Mouse (Mus musculus): ENCODE results near the gene Cisd3. TPM values are rescaled to one million over a fixed set of nuclear protein-coding genes. Genes with fewer than 3 reads are reported as not detected.

Cisd3 gene
- polyA plus RNA-seq, 1 experiment from 2014 or later: 120 TPM

GRCm38 (mm10) chr11:97666794-97667193 lies 18.8 kb upstream of the Cisd3 start:
- Histone ChIP-seq H3K4me1 (ENCODE audit: control insufficient read depth, insufficient read depth, low read length) (peaks cover 32% of the 10 kb centered on the region), H3K36me3 (ENCODE audit: control insufficient read depth, insufficient read depth, low read length) (peaks cover 27% of the 10 kb centered on the region)
- WGBS: 89% methylated on average over 15 of the region's 15 CpGs

GRCm38 (mm10) chr11:97668160-97668559 lies 17.5 kb upstream of the Cisd3 start:
- no peak overlapping the region for H3K4me3 ChIP-seq (ENCODE audit: low read length)
- no peak overlapping the region for H3K9ac ChIP-seq (ENCODE audit: low read depth, low read length)
- H3K27ac ChIP-seq (ENCODE audit: low read length): no peak overlapping the region
- H3K4me1 ChIP-seq (ENCODE audit: control insufficient read depth, insufficient read depth, low read length): peaks cover 29% of the 10 kb centered on the region
- no peak overlapping the region for H3K4me2 ChIP-seq (ENCODE audit: low read depth, low read length)
- no peaks in the 10 kb centered on the region for H3K9me3 ChIP-seq (ENCODE audit: control insufficient read depth, low read length)
- WGBS: 95% methylated on average over 7 of the region's 7 CpGs
- peaks cover 27% of the 10 kb centered on the region for H3K36me3 ChIP-seq (ENCODE audit: control insufficient read depth, insufficient read depth, low read length)
- ATAC-seq: no peak
- H3K27me3 ChIP-seq (replicated peaks; ENCODE audit: control insufficient read depth, insufficient read depth, low read length): no peaks in the 10 kb centered on the region

More at GRCm38 (mm10) chr11:97666794-97667193, 18.8 kb upstream of the Cisd3 start:
- Histone ChIP-seq H3K27me3 (replicated peaks; ENCODE audit: control insufficient read depth, insufficient read depth, low read length) (0 out of 2 replicates have a peak, but pooled peaks cover 2% of the 10 kb centered on the region), H3K4me3 (ENCODE audit: low read length) (no peak overlapping the region), H3K27ac (ENCODE audit: low read length) (no peak overlapping the region), H3K9me3 (ENCODE audit: control insufficient read depth, low read length) (no peaks in the 10 kb centered on the region), H3K4me2 (ENCODE audit: low read depth, low read length) (no peak overlapping the region), H3K9ac (ENCODE audit: low read depth, low read length) (no peak overlapping the region)
- no peak for ATAC-seq

- H3K9ac ChIP-seq (ENCODE audit: low read depth, low read length): peak overlapping the region; percentile 24; the same call in 1 of the 2 replicates
- H3K4me3 ChIP-seq (ENCODE audit: low read length): no peak overlapping the region
- H3K27me3 ChIP-seq (replicated peaks; ENCODE audit: control insufficient read depth, insufficient read depth, low read length): no peaks in the 10 kb centered on the region
- ATAC-seq: no peak
- peak overlapping the region; percentile 28; the same call in 1 of the 2 replicates for H3K27ac ChIP-seq (ENCODE audit: low read length)
- peaks cover 32% of the 10 kb centered on the region for H3K36me3 ChIP-seq (ENCODE audit: control insufficient read depth, insufficient read depth, low read length)
- no peak overlapping the region for H3K4me2 ChIP-seq (ENCODE audit: low read depth, low read length)
- 62% methylated on average over 15 of the region's 15 CpGs for WGBS
- H3K4me1 ChIP-seq (ENCODE audit: control insufficient read depth, insufficient read depth, low read length): peaks cover 27% of the 10 kb centered on the region
- no peaks in the 10 kb centered on the region for H3K9me3 ChIP-seq (ENCODE audit: control insufficient read depth, low read length)
Measured at GRCm38 (mm10) chr11:97669268-97669667, 16.4 kb upstream of the Cisd3 start.

- H3K9ac ChIP-seq (ENCODE audit: low read depth, low read length): no peak overlapping the region
- no peaks in the 10 kb centered on the region for H3K9me3 ChIP-seq (ENCODE audit: control insufficient read depth, low read length)
- no peak overlapping the region for H3K4me2 ChIP-seq (ENCODE audit: low read depth, low read length)
- H3K4me1 ChIP-seq (ENCODE audit: control insufficient read depth, insufficient read depth, low read length): peaks cover 21% of the 10 kb centered on the region
- H3K27me3 ChIP-seq (replicated peaks; ENCODE audit: control insufficient read depth, insufficient read depth, low read length): no peaks in the 10 kb centered on the region
- no peak overlapping the region for H3K4me3 ChIP-seq (ENCODE audit: low read length)
- WGBS: 20% methylated on average over 6 of the region's 6 CpGs
- peak; percentile 12; the same call in 1 of the 2 replicates for ATAC-seq
- H3K36me3 ChIP-seq (ENCODE audit: control insufficient read depth, insufficient read depth, low read length): peaks cover 36% of the 10 kb centered on the region
- H3K27ac ChIP-seq (ENCODE audit: low read length): 0 out of 2 replicates have a peak overlapping the region, but pooled peaks have one; percentile 28
Measured at GRCm38 (mm10) chr11:97669829-97670228, 15.8 kb upstream of the Cisd3 start.

- Histone ChIP-seq H3K4me3 (ENCODE audit: low read length) (no peak overlapping the region), H3K4me2 (ENCODE audit: low read depth, low read length) (no peak overlapping the region), H3K27me3 (replicated peaks; ENCODE audit: control insufficient read depth, insufficient read depth, low read length) (no peaks in the 10 kb centered on the region), H3K9ac (ENCODE audit: low read depth, low read length) (peak overlapping the region; percentile 6; the same call in 1 of the 2 replicates), H3K27ac (ENCODE audit: low read length) (no peak overlapping the region), H3K9me3 (ENCODE audit: control insufficient read depth, low read length) (no peaks in the 10 kb centered on the region), H3K36me3 (ENCODE audit: control insufficient read depth, insufficient read depth, low read length) (peaks cover 34% of the 10 kb centered on the region), H3K4me1 (ENCODE audit: control insufficient read depth, insufficient read depth, low read length) (peaks cover 17% of the 10 kb centered on the region)
- 63% methylated on average over 13 of the region's 13 CpGs for WGBS
- ATAC-seq: no peak
Measured at GRCm38 (mm10) chr11:97670234-97671176, 15.1 kb upstream of the Cisd3 start.

- Histone ChIP-seq H3K27ac (ENCODE audit: low read length) (no peak overlapping the region), H3K36me3 (ENCODE audit: control insufficient read depth, insufficient read depth, low read length) (peaks cover 28% of the 10 kb centered on the region), H3K4me2 (ENCODE audit: low read depth, low read length) (no peak overlapping the region), H3K4me1 (ENCODE audit: control insufficient read depth, insufficient read depth, low read length) (peaks cover 17% of the 10 kb centered on the region), H3K9ac (ENCODE audit: low read depth, low read length) (peak overlapping the region; percentile 6; the same call in 1 of the 2 replicates), H3K27me3 (replicated peaks; ENCODE audit: control insufficient read depth, insufficient read depth, low read length) (no peaks in the 10 kb centered on the region), H3K4me3 (ENCODE audit: low read length) (no peak overlapping the region), H3K9me3 (ENCODE audit: control insufficient read depth, low read length) (no peaks in the 10 kb centered on the region)
- no peak for ATAC-seq
- 51% methylated on average over 2 of the region's 2 CpGs for WGBS
Measured at GRCm38 (mm10) chr11:97671177-97671527, 14.5 kb upstream of the Cisd3 start.

GRCm38 (mm10) chr11:97673148-97673547 lies 12.5 kb upstream of the Cisd3 start:
- no peak overlapping the region for H3K4me3 ChIP-seq (ENCODE audit: low read length)
- no peak overlapping the region for H3K9ac ChIP-seq (ENCODE audit: low read depth, low read length)
- WGBS: 83% methylated on average over 11 of the region's 11 CpGs
- H3K9me3 ChIP-seq (ENCODE audit: control insufficient read depth, low read length): no peaks in the 10 kb centered on the region
- peaks cover 17% of the 10 kb centered on the region for H3K4me1 ChIP-seq (ENCODE audit: control insufficient read depth, insufficient read depth, low read length)
- peaks cover 30% of the 10 kb centered on the region for H3K36me3 ChIP-seq (ENCODE audit: control insufficient read depth, insufficient read depth, low read length)
- H3K27ac ChIP-seq (ENCODE audit: low read length): no peak overlapping the region
- ATAC-seq: no peak
- H3K27me3 ChIP-seq (replicated peaks; ENCODE audit: control insufficient read depth, insufficient read depth, low read length): no peaks in the 10 kb centered on the region
- no peak overlapping the region for H3K4me2 ChIP-seq (ENCODE audit: low read depth, low read length)

- H3K4me1 ChIP-seq (ENCODE audit: control insufficient read depth, insufficient read depth, low read length): no peaks in the 10 kb centered on the region
- ATAC-seq: no peak
- WGBS: 73% methylated on average over 15 of the region's 15 CpGs
- H3K9ac ChIP-seq (ENCODE audit: low read depth, low read length): no peak overlapping the region
- no peaks in the 10 kb centered on the region for H3K9me3 ChIP-seq (ENCODE audit: control insufficient read depth, low read length)
- no peak overlapping the region for H3K4me2 ChIP-seq (ENCODE audit: low read depth, low read length)
- no peak overlapping the region for H3K4me3 ChIP-seq (ENCODE audit: low read length)
- no peaks in the 10 kb centered on the region for H3K27me3 ChIP-seq (replicated peaks; ENCODE audit: control insufficient read depth, insufficient read depth, low read length)
- peaks cover 34% of the 10 kb centered on the region for H3K36me3 ChIP-seq (ENCODE audit: control insufficient read depth, insufficient read depth, low read length)
- H3K27ac ChIP-seq (ENCODE audit: low read length): no peak overlapping the region
Measured at GRCm38 (mm10) chr11:97676050-97676754, 9.4 kb upstream of the Cisd3 start.

- H3K4me1 ChIP-seq (ENCODE audit: control insufficient read depth, insufficient read depth, low read length): no peaks in the 10 kb centered on the region
- no peak for ATAC-seq
- 55% methylated on average over 15 of the region's 15 CpGs for WGBS
- H3K4me3 ChIP-seq (ENCODE audit: low read length): no peak overlapping the region
- H3K4me2 ChIP-seq (ENCODE audit: low read depth, low read length): no peak overlapping the region
- no peaks in the 10 kb centered on the region for H3K9me3 ChIP-seq (ENCODE audit: control insufficient read depth, low read length)
- no peaks in the 10 kb centered on the region for H3K27me3 ChIP-seq (replicated peaks; ENCODE audit: control insufficient read depth, insufficient read depth, low read length)
- no peak overlapping the region for H3K9ac ChIP-seq (ENCODE audit: low read depth, low read length)
- H3K27ac ChIP-seq (ENCODE audit: low read length): no peak overlapping the region
- peaks cover 28% of the 10 kb centered on the region for H3K36me3 ChIP-seq (ENCODE audit: control insufficient read depth, insufficient read depth, low read length)
Measured at GRCm38 (mm10) chr11:97677381-97677780, 8.2 kb upstream of the Cisd3 start.

Measured in intestine, embryonic 16.5 days (tissue).